Mouse (Mus musculus): Measurements from ENCODE around the gene Calcoco1. TPM values are rescaled to one million over a fixed set of nuclear protein-coding genes. Genes with fewer than 3 reads are reported as not detected.

Calcoco1 gene
- polyA plus RNA-seq, 1 experiment from 2014 or later = 40.9 TPM

DNA sequence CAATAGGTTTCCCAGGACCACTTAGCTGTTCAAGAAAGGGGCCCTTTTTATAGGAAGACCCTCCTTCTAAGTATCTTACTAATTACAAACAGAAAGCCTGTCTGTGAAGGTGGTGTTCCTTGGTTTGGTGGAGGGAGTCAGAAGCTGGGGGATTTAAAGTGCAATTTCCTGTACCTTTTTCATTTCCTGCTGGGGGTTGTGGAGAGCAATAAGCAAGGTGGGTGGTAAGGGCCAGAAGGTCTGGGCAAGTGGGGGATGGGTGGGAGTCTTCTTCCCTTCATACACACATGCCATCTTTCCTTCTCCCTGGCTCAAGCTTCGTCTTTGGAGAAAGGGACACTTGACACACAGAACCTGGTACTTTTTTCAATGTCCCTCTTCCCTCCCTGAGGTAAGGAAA is 30.2 kb upstream of the Calcoco1 start:
- Histone ChIP-seq H3K9me3 (ENCODE audit: control insufficient read depth, low read length) (no peaks in the 10 kb centered on the region), H3K36me3 (ENCODE audit: control insufficient read depth, insufficient read depth, low read length) (no peaks in the 10 kb centered on the region), H3K9ac (ENCODE audit: low read length) (no peak overlapping the region), H3K4me2 (ENCODE audit: low read depth) (no peak overlapping the region), H3K4me3 (ENCODE audit: low read depth, low read length) (no peak overlapping the region), H3K27me3 (ENCODE audit: control insufficient read depth, insufficient read depth, low read length) (peaks cover 20% of the 10 kb centered on the region), H3K27ac (ENCODE audit: low read depth, low read length) (no peak overlapping the region), H3K4me1 (ENCODE audit: control insufficient read depth, insufficient read depth, low read length) (peaks cover 8% of the 10 kb centered on the region)
- ATAC-seq (ENCODE audit: insufficient read depth, low FRiP score, low TSS enrichment) (no peak), DNase-seq (ENCODE audit: low spot score) (no peak)
- 63% methylated on average over 1 of the region's 1 CpGs for WGBS

DNA sequence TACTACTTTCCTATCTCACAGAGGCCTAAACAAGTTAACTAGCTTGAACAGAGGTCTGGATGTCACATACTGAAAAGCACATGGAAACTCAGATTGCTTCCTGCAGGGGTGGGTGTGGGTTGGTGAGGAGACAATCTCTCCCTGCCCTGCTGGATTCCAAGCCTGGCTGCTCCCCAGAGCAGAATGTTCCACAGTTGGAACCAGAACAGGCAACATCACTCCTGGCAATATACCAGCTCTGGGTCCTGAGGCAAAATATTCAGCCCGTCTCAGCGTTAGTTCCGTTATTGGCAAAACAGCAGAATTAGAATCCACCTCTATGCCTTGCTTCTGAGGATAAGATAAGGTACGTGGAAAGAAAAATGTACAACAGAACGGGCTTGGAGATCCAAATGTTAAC is 28.3 kb upstream of the Calcoco1 start:
- DNase-seq (ENCODE audit: low spot score) (no peak), ATAC-seq (ENCODE audit: insufficient read depth, low FRiP score, low TSS enrichment) (no peak)
- no peak overlapping the region for H3K4me3 ChIP-seq (ENCODE audit: low read depth, low read length)
- no peaks in the 10 kb centered on the region for H3K9me3 ChIP-seq (ENCODE audit: control insufficient read depth, low read length)
- H3K27ac ChIP-seq (ENCODE audit: low read depth, low read length) = no peak overlapping the region
- no peaks in the 10 kb centered on the region for H3K36me3 ChIP-seq (ENCODE audit: control insufficient read depth, insufficient read depth, low read length)
- H3K9ac ChIP-seq (ENCODE audit: low read length) = no peak overlapping the region
- H3K4me1 ChIP-seq (ENCODE audit: control insufficient read depth, insufficient read depth, low read length) = peaks cover 23% of the 10 kb centered on the region
- peaks cover 37% of the 10 kb centered on the region for H3K27me3 ChIP-seq (ENCODE audit: control insufficient read depth, insufficient read depth, low read length)
- no peak overlapping the region for H3K4me2 ChIP-seq (ENCODE audit: low read depth)
- WGBS = 86% methylated on average over 5 of the region's 5 CpGs

DNA sequence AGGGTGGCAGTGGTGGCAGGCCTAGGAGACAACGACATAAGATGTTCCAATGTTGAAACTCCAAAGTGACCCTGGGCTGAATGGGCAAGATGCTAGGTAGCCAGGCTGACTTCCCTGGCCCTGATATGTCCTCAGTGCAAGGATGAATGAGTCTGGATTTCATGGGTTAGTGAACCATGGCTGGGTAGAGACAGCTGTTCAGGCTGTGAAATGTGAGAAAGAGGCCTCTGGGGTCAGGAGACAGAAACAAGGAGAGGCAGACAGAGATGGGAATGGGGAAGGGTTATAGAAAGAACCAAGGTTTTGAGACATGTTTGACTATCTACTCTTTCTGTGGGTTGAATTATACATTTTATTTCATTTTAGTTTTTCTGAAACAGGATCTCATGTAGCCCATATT is 27.1 kb upstream of the Calcoco1 start:
- ATAC-seq (ENCODE audit: insufficient read depth, low FRiP score, low TSS enrichment) = no peak
- peaks cover 30% of the 10 kb centered on the region for H3K4me1 ChIP-seq (ENCODE audit: control insufficient read depth, insufficient read depth, low read length)
- H3K4me3 ChIP-seq (ENCODE audit: low read depth, low read length) = no peak overlapping the region
- 80% methylated on average over 1 of the region's 1 CpGs for WGBS
- no peaks in the 10 kb centered on the region for H3K36me3 ChIP-seq (ENCODE audit: control insufficient read depth, insufficient read depth, low read length)
- no peaks in the 10 kb centered on the region for H3K9me3 ChIP-seq (ENCODE audit: control insufficient read depth, low read length)
- H3K27ac ChIP-seq (ENCODE audit: low read depth, low read length) = no peak overlapping the region
- H3K27me3 ChIP-seq (ENCODE audit: control insufficient read depth, insufficient read depth, low read length) = peaks cover 49% of the 10 kb centered on the region
- no peak overlapping the region for H3K4me2 ChIP-seq (ENCODE audit: low read depth)
- no peak for DNase-seq (ENCODE audit: low spot score)
- H3K9ac ChIP-seq (ENCODE audit: low read length) = no peak overlapping the region

DNA sequence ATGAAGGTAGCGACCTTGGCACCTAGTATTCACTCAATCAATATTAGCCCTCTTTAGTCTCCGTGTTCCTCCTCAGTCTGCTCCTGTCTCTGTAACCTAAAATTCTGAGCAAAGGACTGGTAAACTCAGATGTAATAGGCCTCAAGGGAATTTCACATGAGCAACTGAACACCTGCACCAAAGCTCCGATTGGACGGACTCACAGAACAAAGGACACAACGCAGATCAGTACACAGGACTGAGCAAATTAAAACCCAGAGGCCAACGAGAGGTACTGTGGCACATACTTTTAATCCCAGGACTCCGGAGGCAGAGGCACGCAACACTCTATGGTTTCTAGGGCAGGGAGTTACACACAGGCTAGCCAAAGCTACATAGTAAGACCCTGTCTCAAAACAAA is 25.9 kb upstream of the Calcoco1 start:
- WGBS = 19% methylated on average over 8 of the region's 8 CpGs
- peak overlapping the region; percentile 90 for H3K27ac ChIP-seq (ENCODE audit: low read depth, low read length)
- H3K36me3 ChIP-seq (ENCODE audit: control insufficient read depth, insufficient read depth, low read length) = no peaks in the 10 kb centered on the region
- no peaks in the 10 kb centered on the region for H3K9me3 ChIP-seq (ENCODE audit: control insufficient read depth, low read length)
- peaks cover 42% of the 10 kb centered on the region for H3K4me1 ChIP-seq (ENCODE audit: control insufficient read depth, insufficient read depth, low read length)
- ATAC-seq (ENCODE audit: insufficient read depth, low FRiP score, low TSS enrichment) (no peak), DNase-seq (ENCODE audit: low spot score) (peak; percentile 16)
- H3K4me3 ChIP-seq (ENCODE audit: low read depth, low read length) = peak overlapping the region; percentile 42; the same call in 1 of the 2 replicates
- peaks cover 58% of the 10 kb centered on the region for H3K27me3 ChIP-seq (ENCODE audit: control insufficient read depth, insufficient read depth, low read length)
- peak overlapping the region; percentile 73 for H3K9ac ChIP-seq (ENCODE audit: low read length)
- H3K4me2 ChIP-seq (ENCODE audit: low read depth) = peak overlapping the region; percentile 87

DNA sequence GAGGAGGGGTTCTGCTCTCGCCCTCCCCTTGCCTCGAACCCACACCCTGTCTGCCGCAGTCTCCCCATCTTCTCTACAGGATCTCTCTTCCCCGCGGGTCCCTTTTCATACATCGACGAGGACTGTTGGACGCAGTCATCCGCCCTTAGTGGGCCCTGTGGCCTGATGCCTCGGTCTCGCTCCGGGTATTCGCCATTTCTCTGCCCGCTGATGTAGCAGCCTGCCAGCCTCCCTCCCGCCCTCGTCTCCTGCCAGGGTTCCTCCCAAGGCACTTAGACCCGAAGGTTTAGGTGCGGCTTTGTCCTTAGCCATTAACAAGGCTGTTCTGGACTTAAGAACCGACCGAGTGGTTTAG is 25.3 kb upstream of the Calcoco1 start:
- Histone ChIP-seq H3K4me1 (ENCODE audit: control insufficient read depth, insufficient read depth, low read length) (peaks cover 42% of the 10 kb centered on the region), H3K36me3 (ENCODE audit: control insufficient read depth, insufficient read depth, low read length) (no peaks in the 10 kb centered on the region), H3K4me3 (ENCODE audit: low read depth, low read length) (peak overlapping the region; percentile 42), H3K27ac (ENCODE audit: low read depth, low read length) (peak overlapping the region; percentile 90), H3K9me3 (ENCODE audit: control insufficient read depth, low read length) (no peaks in the 10 kb centered on the region), H3K4me2 (ENCODE audit: low read depth) (peak overlapping the region; percentile 87), H3K27me3 (ENCODE audit: control insufficient read depth, insufficient read depth, low read length) (peaks cover 58% of the 10 kb centered on the region), H3K9ac (ENCODE audit: low read length) (peak overlapping the region; percentile 73)
- under 1% methylated on average over 20 of the region's 20 CpGs for WGBS
- DNase-seq (ENCODE audit: low spot score) = peak; percentile 49
- no peak for ATAC-seq (ENCODE audit: insufficient read depth, low FRiP score, low TSS enrichment)

DNA sequence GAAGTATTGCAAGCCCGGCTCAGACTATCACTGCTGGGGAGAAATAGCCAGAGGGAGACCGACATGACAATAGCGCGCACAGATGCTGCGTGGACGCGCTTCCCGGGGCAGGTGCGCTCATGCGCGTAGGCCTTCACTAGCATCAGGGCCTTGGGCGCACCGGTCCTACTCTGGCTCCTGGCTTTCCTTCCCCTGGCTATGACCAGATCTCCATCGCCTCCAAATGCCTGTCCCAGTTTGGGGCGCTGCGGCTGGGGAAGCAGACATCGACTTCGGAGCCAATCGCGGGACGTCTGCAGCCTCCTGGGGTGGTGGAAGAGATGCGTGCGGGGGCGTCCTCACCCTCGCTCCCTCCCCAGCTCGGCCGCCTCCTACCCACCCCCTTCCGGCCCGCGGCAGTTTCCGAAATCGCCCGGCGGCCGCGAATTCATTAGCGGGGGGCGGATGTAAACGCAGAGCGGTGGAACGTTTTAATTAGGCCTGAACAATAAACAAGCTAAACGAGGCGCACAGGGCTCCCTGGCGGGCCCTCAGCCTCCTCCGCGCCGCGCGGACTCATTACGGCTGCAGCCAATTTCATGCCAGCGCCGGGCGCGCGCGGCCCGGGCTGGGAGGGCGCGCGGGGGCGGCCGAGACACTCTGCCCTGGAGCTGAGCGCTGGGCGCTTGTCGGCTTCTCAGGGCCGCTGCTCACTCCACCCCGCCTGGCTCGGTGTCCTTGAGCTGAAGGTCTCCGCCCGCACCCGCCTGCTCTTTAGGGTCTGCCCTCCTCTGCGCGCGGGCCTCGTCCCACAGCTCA is 24.7 kb upstream of the Calcoco1 start:
- Histone ChIP-seq H3K9me3 (ENCODE audit: control insufficient read depth, low read length) (no peaks in the 10 kb centered on the region), H3K27me3 (ENCODE audit: control insufficient read depth, insufficient read depth, low read length) (peaks cover 60% of the 10 kb centered on the region), H3K9ac (ENCODE audit: low read length) (peak overlapping the region; percentile 73), H3K4me1 (ENCODE audit: control insufficient read depth, insufficient read depth, low read length) (peaks cover 42% of the 10 kb centered on the region), H3K4me3 (ENCODE audit: low read depth, low read length) (peak overlapping the region; percentile 42), H3K4me2 (ENCODE audit: low read depth) (peak overlapping the region; percentile 87), H3K27ac (ENCODE audit: low read depth, low read length) (peak overlapping the region; percentile 90), H3K36me3 (ENCODE audit: control insufficient read depth, insufficient read depth, low read length) (no peaks in the 10 kb centered on the region)
- 0% methylated on average over 69 of the region's 75 CpGs for WGBS
- DNase-seq (ENCODE audit: low spot score) = peak; percentile 77
- peak; percentile 41 for ATAC-seq (ENCODE audit: insufficient read depth, low FRiP score, low TSS enrichment)

DNA sequence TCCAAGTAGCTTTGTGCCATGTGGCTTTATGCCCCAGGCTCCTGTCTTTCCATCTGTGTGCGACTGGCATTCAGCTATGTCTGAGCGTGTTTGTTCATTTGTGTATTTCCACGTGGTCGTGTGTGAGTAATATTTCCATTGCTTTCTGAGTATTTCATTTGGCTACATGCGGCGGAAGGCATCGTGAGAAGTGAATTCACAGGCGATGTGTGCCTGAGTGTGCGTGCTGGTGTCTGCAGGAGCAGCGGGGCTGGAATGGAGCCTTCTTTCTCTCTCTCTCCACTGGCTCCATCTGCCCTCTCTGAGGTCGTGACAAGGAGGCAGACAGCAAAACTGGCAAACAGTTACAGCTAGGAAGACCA is 24.1 kb upstream of the Calcoco1 start:
- DNase-seq (ENCODE audit: low spot score) (no peak), ATAC-seq (ENCODE audit: insufficient read depth, low FRiP score, low TSS enrichment) (no peak)
- Histone ChIP-seq H3K36me3 (ENCODE audit: control insufficient read depth, insufficient read depth, low read length) (no peaks in the 10 kb centered on the region), H3K27me3 (ENCODE audit: control insufficient read depth, insufficient read depth, low read length) (peaks cover 62% of the 10 kb centered on the region), H3K4me1 (ENCODE audit: control insufficient read depth, insufficient read depth, low read length) (peaks cover 42% of the 10 kb centered on the region), H3K4me3 (ENCODE audit: low read depth, low read length) (peak overlapping the region; percentile 42), H3K9me3 (ENCODE audit: control insufficient read depth, low read length) (no peaks in the 10 kb centered on the region), H3K4me2 (ENCODE audit: low read depth) (peak overlapping the region; percentile 87), H3K27ac (ENCODE audit: low read depth, low read length) (peak overlapping the region; percentile 90), H3K9ac (ENCODE audit: low read length) (peak overlapping the region; percentile 73)
- 12% methylated on average over 11 of the region's 11 CpGs for WGBS

DNA sequence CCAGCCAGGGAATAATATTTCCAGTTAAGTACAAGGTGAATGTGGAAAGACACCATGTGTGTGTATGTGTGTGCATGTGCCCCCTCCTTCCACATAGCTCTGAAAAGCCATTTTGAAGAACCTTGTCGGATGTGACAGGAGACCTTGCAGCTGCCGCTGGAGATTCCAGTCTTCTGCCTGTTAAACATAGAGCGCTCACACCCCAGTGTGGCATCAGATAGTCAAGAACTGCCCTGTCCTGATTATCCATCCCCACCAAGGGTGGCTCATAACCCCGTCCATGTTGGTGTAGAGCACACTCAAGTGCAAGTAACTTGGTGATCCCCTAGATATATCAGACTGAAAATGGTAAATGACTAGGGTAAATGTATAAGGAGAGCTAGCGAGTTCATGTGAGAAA is 23.4 kb upstream of the Calcoco1 start:
- Histone ChIP-seq H3K9me3 (ENCODE audit: control insufficient read depth, low read length) (no peaks in the 10 kb centered on the region), H3K4me1 (ENCODE audit: control insufficient read depth, insufficient read depth, low read length) (peaks cover 42% of the 10 kb centered on the region), H3K4me2 (ENCODE audit: low read depth) (no peak overlapping the region), H3K9ac (ENCODE audit: low read length) (no peak overlapping the region), H3K27ac (ENCODE audit: low read depth, low read length) (0 out of 2 replicates have a peak overlapping the region, but pooled peaks have one; percentile 90), H3K4me3 (ENCODE audit: low read depth, low read length) (no peak overlapping the region), H3K27me3 (ENCODE audit: control insufficient read depth, insufficient read depth, low read length) (peaks cover 59% of the 10 kb centered on the region), H3K36me3 (ENCODE audit: control insufficient read depth, insufficient read depth, low read length) (no peaks in the 10 kb centered on the region)
- WGBS = 21% methylated on average over 5 of the region's 5 CpGs
- peak; percentile 14 for DNase-seq (ENCODE audit: low spot score)
- ATAC-seq (ENCODE audit: insufficient read depth, low FRiP score, low TSS enrichment) = no peak

DNA sequence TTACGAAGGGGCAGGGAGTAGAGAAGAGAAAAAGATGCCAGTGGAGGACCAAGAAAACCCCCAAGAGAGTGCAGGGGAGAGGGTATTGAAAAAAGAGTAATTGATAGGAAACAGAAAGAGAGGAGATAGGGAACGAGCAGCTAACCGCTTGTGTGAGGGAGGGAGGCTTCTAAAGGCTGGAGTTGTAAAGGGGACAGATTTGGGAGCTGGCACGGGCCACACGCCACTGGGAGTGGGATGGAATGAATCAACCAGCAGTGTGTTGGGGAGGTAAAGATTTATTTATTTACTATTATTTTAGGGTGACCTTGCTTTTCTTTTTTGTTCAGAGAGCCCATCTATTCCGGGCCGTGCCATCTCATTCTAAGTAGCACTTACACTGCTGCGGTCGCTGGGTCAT is 22.9 kb upstream of the Calcoco1 start:
- H3K9me3 ChIP-seq (ENCODE audit: control insufficient read depth, low read length) = no peaks in the 10 kb centered on the region
- peaks cover 42% of the 10 kb centered on the region for H3K4me1 ChIP-seq (ENCODE audit: control insufficient read depth, insufficient read depth, low read length)
- no peaks in the 10 kb centered on the region for H3K36me3 ChIP-seq (ENCODE audit: control insufficient read depth, insufficient read depth, low read length)
- H3K27me3 ChIP-seq (ENCODE audit: control insufficient read depth, insufficient read depth, low read length) = peaks cover 57% of the 10 kb centered on the region
- 14% methylated on average over 9 of the region's 9 CpGs for whole genome bisulfite sequencing
- DNase-seq (ENCODE audit: low spot score) (no peak), ATAC-seq (ENCODE audit: insufficient read depth, low FRiP score, low TSS enrichment) (no peak)
- H3K4me2 ChIP-seq (ENCODE audit: low read depth) = peak overlapping the region; percentile 14; the same call in 1 of the 2 replicates
- peak overlapping the region; percentile 83 for H3K27ac ChIP-seq (ENCODE audit: low read depth, low read length)
- peak overlapping the region; percentile 60 for H3K9ac ChIP-seq (ENCODE audit: low read length)
- no peak overlapping the region for H3K4me3 ChIP-seq (ENCODE audit: low read depth, low read length)

All from neural tube, embryonic 11.5 days (tissue).